Mouse (Mus musculus) layer of hippocampus, adult 9-11 months (tissue): ENCODE measurements at regions not wholly inside any gene's neighbourhood (a gene's known extent, or its start where the extent isn't known, plus 50 kb on each side); places are given as distances from the start of the nearest gene placed in this dataset.
"Not testable (repeated sequence)": the region's sequence is repeated elsewhere in the genome, so short reads cannot be mapped to it uniquely, and the experiment has no call there.

ENCODE experiments used
- DNase-seq: peaks from one replicate; pipeline ENCODE4 v3.0.0; 2022

DNA sequence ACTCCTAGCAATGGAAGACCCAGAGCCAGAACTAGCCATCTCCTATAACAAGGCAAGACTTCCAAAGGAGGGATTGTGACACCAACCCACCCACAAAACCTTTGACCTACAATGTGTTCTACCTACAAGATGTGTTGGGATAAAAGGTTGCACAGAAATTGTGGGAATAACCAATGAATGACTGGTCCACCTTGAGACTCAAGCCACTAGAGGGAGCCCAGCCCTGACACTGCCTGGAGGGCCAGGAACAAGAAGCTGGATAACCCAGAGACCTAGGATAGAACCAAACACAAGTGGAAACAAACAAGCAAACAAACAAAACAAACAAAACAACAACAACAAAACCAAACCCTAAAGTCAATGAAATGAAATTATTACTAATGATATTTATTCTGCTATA lies 288.8 kb downstream of the Dchs2 start:
- no peak for DNase-seq

DNA sequence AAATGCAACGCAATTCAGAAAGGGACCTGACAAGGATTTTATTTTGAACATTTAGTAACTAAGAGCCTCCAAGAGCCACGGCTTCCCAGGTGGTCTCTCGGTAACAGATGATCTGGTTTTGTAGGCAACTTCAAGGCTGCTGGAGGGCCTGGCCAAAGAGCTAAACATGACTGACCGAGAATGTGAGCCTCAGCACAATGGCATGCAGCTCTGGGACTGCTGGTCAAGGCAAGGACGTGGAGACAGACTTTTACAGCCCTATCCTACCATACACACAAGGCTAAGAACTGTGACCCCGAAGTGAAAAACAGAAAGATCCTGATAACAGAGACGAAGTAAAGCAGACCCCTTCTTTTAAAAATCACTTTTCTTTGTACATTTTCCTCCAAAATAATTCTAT lies 296.5 kb downstream of the Dchs2 start:
- DNase-seq, result no peak

DNA sequence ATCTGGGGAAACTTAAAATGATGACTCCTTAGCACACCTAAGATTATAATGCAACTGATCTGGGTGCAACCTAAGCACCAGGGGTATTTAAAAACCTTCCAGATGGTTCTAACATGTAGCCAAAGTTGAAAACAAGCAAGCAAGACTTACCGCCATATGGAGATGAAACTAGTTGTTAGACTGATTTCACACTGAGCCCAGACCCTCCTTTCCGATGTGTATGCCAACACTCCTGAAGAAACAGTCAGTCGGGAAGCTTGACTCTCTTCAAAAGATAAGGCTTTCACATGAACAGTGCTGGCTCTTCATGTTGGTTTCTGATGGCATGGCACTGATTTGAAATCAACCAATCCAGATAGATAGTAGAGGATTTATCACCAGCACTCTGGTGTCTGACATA lies 301.6 kb downstream of the Dchs2 start:
- no peak for DNase-seq

DNA sequence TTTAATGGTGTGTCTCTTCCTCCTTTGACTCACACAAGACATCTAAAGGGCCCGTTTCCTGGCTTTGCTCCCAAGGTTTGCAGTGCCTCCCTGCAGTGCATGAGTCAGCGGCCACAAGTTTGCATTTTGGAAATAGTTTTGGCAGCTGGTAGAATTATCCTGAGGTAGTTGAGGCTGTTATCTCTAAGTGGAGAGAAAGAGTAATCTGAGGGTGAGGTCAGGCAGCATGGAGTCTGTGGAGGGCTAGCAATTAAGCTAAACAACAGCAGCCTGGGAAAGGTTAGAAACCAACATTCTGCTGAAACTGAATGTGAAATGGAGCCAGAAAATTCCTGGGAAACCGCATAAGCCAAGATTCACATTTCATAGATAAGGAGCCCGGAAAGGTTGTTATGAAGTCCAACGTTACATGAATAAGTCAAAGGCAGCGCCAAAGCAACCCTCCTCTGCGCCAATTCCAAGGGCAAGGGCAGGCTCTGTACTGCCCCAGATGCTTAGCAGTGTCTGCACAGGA lies 318.5 kb downstream of the Dchs2 start:
- DNase-seq, result no peak

DNA sequence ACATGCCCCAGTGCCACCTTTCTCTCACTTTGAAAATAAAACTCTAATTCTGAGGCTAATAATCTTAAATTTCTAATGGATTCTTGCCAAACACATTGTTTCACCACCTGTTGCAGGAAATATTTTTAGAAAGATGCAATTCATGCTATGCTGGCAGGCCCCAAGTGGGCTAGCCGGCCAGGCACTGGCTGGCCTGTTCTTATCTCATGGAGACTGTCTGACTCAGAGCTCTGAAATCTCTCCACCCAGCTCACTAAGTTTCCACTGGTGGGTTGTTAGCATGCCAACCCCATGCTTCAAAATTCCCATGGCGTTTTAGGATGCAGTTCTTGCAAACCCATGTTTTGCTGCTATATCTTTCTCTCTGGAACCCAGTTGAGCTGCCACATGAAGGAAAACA lies 315.5 kb upstream of the Sfrp2 start:
- DNase-seq, result no peak

DNA sequence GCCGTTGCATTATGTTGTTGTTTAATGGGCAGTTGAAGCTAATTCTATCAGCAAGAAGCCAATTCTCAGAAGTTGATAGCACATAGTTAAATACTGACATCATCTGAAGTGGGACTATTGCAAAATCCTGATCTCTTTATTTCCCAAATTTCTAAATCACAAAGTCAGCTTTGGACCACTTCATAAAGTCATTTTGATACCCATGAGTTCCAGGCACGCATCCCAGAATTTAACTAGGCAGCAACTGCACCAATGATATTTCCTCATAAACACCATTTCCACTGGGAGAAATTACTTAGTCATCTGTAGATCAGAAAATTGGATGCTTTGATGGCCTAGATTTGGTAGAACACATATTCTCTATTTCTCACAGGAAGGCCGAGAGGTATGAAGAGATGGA lies 314.8 kb upstream of the Sfrp2 start:
- no peak for DNase-seq

DNA sequence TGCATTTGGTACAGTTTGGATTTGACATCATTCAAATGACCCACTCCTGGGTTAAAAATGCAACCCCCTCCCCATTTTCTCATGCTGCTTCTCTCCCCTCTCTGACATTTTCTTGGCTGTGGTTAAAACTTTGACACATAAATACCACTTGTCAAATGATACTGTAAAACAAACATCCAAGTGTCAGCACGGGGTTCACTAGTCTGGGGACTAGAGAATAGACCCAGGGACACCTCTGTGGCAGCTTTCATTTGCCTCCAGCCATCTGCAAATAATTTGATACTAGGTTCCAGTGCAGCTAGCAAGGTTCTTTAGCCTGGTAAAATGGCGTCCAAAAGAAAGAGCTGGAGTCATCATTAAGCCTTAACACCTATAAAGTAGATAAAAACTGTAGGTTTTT lies 312.7 kb upstream of the Sfrp2 start:
- no peak for DNase-seq

DNA sequence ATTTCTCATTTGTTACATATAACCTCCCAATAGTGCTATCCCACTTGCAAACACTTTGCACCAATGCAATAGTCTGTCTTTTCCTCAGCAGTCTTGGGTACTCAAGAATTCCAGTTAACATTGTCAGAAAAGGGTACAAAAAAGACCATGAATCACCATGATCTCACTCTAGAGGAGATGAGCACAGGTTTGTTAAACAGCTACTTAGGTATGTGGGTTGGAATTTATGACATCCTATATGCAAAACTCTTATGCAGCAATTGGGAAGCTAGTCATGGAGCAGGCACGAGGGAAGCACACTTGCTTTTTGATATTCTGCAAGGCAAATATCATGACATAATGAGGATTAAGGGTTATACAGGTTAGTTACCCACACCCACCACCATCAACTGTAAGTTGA lies 307.7 kb upstream of the Sfrp2 start:
- no peak for DNase-seq

DNA sequence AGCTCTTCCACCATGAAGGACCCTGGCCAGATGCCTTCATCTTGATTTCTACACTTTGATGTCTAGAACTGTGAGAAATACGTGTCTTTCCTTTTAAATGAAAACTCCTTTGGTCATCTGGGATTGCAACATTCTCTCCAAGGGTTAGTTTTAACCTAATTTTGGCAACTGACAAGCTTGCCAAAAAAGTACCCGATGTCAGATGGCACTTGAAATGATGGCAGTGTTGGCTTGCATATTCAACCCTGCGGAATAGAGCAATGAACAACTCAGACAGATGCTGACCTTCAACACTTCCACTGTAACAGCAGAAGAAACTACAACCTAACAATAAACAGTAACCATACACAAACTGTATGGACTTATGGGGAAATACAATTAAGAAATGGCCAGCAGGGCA lies 286.9 kb upstream of the Sfrp2 start:
- DNase-seq, result no peak

DNA sequence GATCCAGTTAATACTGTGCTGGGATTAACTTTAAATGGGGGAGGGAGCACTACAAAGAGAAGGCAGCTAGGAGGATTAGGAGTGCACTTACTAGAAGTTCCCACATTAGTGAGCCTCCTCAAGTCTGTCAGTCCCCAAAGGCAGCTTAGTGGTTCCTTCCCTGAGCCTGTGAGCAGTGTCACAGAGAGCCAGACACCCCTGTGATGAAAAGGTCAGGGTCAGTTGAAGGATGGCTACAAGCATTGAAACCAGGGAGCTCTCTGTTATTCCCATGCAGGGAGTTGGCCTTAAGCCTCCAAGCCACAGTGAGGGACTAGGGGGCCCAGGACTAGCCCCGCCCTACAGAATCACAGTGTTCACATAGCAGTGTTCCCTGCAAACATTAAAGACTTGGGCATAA lies 285.9 kb upstream of the Sfrp2 start:
- DNase-seq, result no peak

DNA sequence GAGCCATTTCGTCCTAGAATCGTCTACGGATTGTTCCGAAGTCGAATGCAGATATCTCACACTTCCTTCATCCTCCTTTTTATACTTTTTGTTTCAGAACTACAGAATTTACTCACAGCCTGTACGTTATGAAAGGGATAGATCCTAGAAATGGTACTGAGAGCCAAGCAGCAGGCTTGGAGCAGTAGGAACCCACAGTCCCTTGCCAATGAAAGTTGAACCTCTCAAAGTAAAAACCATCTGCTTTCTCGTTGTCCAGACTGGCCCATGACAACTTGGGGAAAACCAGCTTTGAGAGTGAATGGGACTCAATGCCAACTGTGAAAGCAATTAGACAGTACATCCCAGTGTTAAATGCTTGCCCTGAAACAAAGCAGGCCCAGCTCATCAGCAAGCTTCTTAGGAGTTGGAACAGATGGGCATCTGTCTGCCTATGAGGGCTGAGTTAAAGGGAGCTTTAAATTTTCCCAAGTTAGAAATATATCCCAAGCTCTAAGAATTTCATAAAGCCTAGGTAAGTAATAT lies 279.9 kb upstream of the Sfrp2 start:
- DNase-seq, result peak; percentile 6

DNA sequence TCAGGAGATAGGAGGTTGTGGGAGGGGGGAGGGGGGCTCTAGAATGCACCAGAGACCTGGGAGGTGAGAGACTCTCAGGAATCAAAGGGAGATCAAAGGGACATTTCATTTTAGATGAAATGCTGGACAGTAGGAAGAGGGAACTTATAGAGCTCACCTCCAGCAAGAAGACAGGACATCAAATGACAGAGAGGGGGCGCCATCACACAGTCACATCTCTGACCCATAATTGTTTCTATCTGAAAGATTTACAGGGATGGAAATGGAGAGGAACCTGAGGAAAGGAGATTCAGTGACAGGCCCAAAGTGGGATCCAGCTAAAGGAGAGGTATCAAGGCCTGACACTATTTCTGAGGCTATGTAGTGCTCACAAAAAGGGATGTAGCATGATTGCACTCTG lies 270.5 kb upstream of the Sfrp2 start:
- DNase-seq, result no peak

DNA sequence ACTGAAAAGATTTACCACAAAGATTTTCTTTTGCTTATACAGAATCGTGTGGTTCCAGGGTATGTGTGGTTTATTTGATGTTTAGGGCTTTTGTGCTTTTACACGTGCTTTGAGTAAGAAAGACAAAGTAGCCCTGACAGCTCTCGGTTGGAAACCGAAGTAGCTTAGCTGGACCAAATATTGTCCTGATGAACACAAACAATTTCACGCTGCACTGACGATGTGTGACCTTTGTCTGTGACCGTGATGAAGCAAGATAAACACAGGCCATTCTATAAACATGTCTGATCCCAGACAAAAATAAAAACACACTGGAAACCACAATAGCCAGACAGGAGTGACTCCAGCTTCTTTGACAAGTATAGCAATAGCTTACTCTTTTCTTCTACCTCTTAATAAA lies 262.2 kb upstream of the Sfrp2 start:
- DNase-seq, result no peak

DNA sequence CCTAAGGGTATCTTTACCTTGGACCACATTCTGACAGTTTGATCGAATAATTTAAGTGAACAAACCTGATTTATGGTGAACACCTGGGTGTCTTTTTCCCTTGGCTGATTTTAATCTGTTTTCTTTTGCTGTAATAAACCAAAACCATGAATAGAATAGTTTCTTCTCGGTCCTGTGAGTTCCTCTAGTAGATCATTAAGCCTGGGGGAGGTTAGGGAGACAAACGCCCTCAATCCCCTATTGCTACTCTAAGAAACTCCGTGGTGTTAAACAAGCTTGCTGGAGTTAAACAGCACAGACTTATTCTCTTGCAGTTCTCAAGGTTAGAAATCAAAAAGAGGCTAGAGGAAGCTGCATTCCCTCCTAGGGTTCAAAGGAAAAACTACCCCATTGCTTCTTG lies 249.5 kb upstream of the Sfrp2 start:
- DNase-seq, result no peak

DNA sequence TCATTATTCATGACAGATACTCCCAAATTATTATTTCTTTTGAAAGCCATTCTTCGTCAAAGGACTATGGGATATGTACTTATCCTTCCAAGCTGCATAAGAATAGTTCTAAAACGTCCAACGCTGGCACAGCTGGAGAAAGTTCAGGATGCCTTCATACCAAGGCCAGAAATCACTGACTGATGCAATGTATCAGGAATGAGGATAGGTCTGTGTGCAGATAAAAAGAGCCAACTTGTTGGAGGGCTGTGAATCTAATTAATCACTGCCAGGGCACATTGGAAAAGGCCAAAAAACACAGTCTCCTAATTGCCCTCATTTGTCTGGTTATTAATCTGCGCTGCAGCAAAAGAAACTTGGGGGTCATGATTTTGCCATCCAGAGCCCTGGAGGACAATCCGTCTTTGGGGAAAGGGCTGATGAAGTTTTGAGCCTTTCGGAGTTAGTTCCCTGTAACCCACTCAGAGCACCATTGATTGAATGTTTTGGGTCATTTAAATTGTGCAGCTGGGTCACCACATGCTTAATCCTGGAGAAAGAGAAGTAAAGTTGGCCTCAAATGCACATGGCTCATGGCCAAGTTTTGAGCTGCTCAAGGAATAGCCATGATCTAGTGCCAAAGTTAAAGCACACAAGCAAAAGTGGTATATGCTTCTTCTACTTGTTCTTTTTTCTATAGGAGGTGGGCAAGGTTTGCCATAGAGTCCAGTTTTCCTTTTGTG lies 248.0 kb upstream of the Sfrp2 start:
- no peak for DNase-seq

DNA sequence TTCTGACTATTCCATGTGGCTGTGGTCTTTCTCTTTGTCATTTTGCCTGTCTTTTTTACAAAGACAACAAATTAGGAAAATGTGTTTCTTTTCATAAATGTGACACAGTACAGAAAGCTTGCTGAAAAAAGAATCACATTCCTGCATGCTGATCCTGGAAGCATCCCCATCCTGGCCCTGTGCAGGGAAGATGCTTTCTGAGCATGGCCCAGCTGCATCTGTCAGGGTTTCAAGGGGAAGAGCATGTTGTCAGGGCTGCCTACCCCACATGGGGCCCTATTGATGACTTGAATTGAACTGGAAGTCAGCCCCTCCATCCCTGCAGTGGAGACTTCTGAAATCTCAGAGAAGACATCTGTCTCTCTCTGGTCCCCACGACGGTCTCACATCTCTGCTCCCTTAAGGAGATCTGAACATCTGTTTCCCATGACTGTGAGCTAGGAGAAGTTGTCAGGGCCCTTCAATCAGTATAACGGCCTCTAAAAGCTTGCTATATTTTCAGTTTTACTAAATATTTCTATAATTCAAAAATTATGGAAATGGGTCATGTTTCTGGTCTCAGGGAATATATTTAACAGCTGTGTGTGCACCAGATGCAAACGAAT lies 235.8 kb upstream of the Sfrp2 start:
- no peak for DNase-seq

DNA sequence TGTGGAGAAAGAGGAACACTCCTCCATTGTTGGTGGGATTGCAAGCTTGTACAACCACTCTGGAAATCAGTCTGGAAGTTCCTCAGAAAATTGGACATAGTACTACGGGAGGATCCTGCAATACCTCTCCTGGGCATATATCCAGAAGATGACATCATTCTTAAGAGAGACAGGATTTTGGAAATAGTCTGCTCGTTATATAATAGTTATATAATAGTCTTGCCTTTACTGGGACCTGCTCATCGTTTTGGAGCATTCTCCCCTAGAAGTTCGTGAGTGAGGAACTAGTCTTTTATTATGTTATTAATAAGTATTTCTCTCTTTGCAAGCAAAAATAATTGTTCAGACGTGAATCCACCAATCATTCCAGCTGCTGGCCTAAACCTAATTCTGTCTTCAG lies 229.5 kb upstream of the Sfrp2 start:
- DNase-seq, result not testable (repeated sequence)

DNA sequence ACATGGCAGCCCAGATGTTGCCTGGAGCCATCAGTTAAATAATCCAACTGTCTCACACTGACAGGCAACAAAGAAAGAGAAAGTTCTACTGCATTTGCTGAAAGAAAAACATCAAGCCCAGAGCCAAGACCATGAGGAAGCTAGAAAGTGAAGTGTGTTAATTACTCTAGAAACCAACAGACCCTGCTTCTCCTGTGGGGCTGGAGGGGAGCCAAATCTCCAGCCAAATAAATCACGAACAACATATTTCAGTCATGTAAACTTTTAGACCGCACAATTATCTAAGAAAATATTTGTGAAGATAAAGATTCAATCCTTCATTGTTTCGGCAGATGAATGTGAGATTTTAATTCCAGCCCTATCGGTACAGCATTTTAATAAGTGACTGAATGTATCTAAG lies 228.9 kb upstream of the Sfrp2 start:
- DNase-seq, result no peak

DNA sequence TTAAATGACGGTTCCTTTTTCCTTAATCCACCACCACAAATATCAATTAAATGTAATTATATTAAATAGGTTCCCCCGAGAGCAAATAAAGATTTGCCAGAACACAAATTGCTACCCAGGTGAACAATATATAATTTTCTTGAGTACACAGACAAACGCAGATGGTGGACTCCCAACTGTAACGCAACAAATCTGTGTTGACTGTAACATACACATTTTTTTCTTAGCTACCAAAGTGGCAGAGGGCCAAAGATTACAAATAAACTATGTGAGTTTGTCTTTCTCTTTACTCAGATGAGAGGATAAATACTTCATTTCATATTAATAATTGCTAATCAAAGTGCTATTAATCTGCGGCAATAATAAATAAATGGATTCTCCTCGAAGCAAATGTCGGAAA lies 228.4 kb upstream of the Sfrp2 start:
- no peak for DNase-seq

DNA sequence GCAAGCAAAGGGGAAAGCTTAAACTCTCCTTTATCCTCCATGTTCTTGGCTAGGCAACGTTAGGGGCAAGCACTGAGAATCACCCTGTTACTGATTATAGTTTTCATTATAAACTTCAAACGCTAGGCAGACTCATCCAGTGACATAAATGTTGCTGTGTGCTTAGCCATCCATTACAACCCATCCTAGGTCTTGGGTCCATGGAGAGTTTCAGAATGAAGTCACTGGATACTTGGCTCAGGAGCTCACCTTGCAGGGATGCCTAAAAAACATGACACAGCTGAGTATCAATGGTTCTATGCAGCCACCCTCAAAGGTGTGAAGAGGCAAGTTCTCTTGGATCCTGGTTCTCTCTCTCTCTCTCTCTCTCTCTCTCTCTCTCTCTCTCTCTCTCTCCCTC lies 227.2 kb upstream of the Sfrp2 start:
- no peak for DNase-seq

DNA sequence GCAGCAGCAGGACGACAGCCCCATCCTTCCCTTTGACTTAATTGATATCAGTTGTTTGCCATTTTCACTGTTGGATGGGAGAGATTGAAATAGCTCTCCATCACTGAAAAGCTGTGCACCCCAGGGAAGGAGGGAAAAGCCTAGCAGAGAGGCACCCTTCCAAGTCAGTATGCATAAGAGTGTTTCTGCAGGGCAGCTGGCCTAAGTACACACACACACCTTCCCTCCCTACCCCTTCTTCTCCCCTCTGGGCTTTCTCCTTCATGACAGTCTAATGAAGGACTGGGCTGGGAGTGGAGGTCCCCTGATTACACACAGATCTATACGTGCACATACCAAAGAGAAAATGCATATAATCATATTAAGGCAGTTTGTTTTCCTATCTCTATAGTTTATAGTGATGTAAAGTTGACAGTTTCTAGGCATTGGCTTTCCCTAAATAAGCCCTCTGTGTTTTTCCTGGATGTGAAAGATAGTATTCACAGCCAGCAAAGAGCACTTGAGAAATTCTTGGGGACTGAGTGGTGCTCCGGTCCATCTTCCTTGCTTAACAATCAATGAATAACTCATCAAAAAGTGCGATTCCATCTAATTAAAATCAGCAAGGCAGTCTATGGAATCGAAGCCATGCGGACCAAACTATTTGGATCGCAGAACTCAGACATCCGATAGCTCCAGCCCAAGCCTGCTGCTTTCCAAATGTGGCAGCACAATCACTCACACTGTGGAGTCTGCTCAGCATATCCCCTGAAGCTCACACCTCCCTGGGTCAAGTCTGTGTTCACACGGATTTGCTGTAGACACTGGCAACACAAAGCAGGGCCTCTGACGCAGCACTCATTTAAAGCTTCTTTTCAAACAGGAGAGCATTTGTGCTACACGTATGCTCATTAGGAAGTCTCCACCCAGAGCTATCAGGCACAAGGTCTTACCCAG lies 224.9 kb upstream of the Sfrp2 start:
- no peak for DNase-seq

DNA sequence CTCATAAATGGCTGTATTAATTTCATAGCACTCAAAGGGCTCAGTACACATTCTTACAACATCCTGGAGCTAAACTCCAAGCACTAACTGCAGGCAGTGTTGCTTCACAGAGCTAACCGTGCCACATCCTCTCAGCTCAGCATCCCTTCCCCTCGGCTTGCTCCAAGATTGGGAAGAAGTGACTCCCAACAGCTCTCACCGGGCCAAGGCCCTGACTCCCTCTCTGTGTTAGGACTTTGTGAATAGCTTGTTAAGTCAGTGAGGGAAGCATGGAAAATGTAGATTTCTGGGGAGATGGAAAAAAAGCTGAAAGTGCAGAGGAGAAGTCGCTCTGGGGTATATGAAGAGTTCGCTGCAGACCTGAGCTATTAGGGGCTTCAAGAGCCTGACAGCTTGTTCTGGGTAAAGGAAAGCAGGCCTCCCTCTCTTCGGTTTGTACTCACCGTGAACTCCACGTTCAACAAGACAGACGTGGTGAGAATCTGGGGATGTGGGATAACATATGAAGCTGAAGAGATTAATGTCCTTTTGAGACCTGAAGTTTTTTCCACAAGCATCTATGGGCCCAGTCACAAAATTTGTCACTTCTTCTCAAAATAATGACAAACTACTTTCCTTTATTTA lies 213.5 kb upstream of the Sfrp2 start:
- no peak for DNase-seq

DNA sequence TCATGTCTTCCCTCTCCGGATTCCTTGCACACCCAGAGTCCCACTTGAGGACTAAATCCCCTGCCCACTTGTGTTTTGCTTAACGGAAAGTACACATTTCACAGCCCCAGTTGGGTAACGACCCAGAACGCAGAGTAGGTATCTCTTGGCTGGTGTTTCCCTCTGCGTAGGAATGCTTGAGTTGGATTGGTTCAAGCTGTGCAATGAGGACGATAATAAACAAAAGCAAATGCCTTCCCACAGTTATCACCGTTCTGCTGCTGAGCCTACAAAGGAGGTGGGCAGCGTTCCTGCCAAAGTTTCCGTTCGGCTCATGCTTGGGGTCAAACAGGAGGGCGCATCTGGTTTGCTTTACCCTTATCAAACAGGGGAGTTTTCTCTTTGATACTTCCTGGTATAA lies 212.3 kb upstream of the Sfrp2 start:
- no peak for DNase-seq
